Mouse (Mus musculus) gastrocnemius, postnatal 36 days (tissue): ENCODE results near the gene Gcn1l1. TPM values are rescaled to one million over a fixed set of nuclear protein-coding genes. Genes with fewer than 3 reads are reported as not detected.
"Not testable (repeated sequence)": the region's sequence is repeated elsewhere in the genome, so short reads cannot be mapped to it uniquely, and the experiment has no call there.

Experiments
- DNase-seq, 2 experiments: peaks; one replicate each; pipeline ENCODE4 v3.0.0; 2022
- intact Hi-C: fragments of 180-260 bp; cut with DNase I; formaldehyde crosslinking; loops from one replicate; pipeline ENCODE4 v1.15.1; 2025
- total RNA-seq, 2 experiments: library from RNA; stranded (reverse); gene quantifications; 2 replicates each; pipeline ENCODE4 v1.2.3; 2021

Gene Gcn1l1
- total RNA-seq, 2 experiments from 2014 or later = 25.5 to 28.8 TPM

- intact Hi-C loops = loop anchor here (5.0 kb wide), 1 partner anchor 47 kb away; the partner anchor contains the start of gene Pxn
- no peak for DNase-seq
Measured at GRCm38 (mm10) chr5:115554536-115555291, 10.3 kb upstream of the Gcn1l1 start.

GRCm38 (mm10) chr5:115556217-115556616, 8.8 kb upstream of the Gcn1l1 start:
- intact Hi-C loops = loop anchor here (5.0 kb wide), 1 partner anchor 49 kb away; the partner anchor contains the start of gene Pxn
- DNase-seq = peak in 1 of 2 experiments; percentile 66

GRCm38 (mm10) chr5:115558182-115558794, 6.8 kb upstream of the Gcn1l1 start:
- DNase-seq = no peak
- intact Hi-C loops = loop anchor here (5.0 kb wide), 1 partner anchor 51 kb away; the partner anchor contains the start of gene Pxn

- intact Hi-C loops = loop anchor here (5.0 kb wide), 1 partner anchor 52 kb away; the partner anchor contains the start of gene Pxn
- DNase-seq = peak; percentile 99 to 100
Measured at GRCm38 (mm10) chr5:115559237-115560101, 5.6 kb upstream of the Gcn1l1 start, which contains the start of gene Rplp0. Gene Rplp0, plus strand, starts transcription at chr5:115559467.

- intact Hi-C loops = no loop called here
- no peak for DNase-seq
Measured at GRCm38 (mm10) chr5:115560336-115560905, 4.6 kb upstream of the Gcn1l1 start.

- intact Hi-C loops = no loop called here
- DNase-seq = no peak
Measured at GRCm38 (mm10) chr5:115563771-115564585, 1.1 kb upstream of the Gcn1l1 start.

GRCm38 (mm10) chr5:115565403-115565802, 349 bp downstream of the Gcn1l1 start:
- no peak for DNase-seq
- intact Hi-C loops = no loop called here

GRCm38 (mm10) chr5:115568681-115569080, 3.6 kb downstream of the Gcn1l1 start:
- intact Hi-C loops = no loop called here
- DNase-seq = no peak

- DNase-seq = no peak
- intact Hi-C loops = no loop called here
Measured at GRCm38 (mm10) chr5:115569308-115569707, 4.3 kb downstream of the Gcn1l1 start.

- no peak for DNase-seq
- intact Hi-C loops = no loop called here
Measured at GRCm38 (mm10) chr5:115569721-115570120, 4.7 kb downstream of the Gcn1l1 start.

- no peak for DNase-seq
- intact Hi-C loops = no loop called here
Measured at GRCm38 (mm10) chr5:115571086-115571485, 6.0 kb downstream of the Gcn1l1 start.

- no peak for DNase-seq
- intact Hi-C loops = no loop called here
Measured at GRCm38 (mm10) chr5:115572679-115573535, 7.9 kb downstream of the Gcn1l1 start.

- DNase-seq = peak; percentile 48 to 61
- intact Hi-C loops = no loop called here
Measured at GRCm38 (mm10) chr5:115574992-115575391, 9.9 kb downstream of the Gcn1l1 start.

GRCm38 (mm10) chr5:115577686-115578085, 12.6 kb downstream of the Gcn1l1 start:
- intact Hi-C loops, DNase-seq: not testable (repeated sequence)

- intact Hi-C loops = no loop called here
- DNase-seq = no peak
Measured at GRCm38 (mm10) chr5:115578922-115579321, 13.9 kb downstream of the Gcn1l1 start.

- DNase-seq = no peak
- intact Hi-C loops = no loop called here
Measured at GRCm38 (mm10) chr5:115579363-115579762, 14.3 kb downstream of the Gcn1l1 start.

- DNase-seq = no peak
- intact Hi-C loops = no loop called here
Measured at GRCm38 (mm10) chr5:115580229-115581001, 15.4 kb downstream of the Gcn1l1 start.

- DNase-seq = no peak
- intact Hi-C loops = no loop called here
Measured at GRCm38 (mm10) chr5:115581662-115582061, 16.6 kb downstream of the Gcn1l1 start.
